Mouse (Mus musculus): Measurements from ENCODE around the gene Wnt9a.
"Not testable (repeated sequence)": the region's sequence is repeated elsewhere in the genome, so short reads cannot be mapped to it uniquely, and the experiment has no call there.

Gene Wnt9a

DNA sequence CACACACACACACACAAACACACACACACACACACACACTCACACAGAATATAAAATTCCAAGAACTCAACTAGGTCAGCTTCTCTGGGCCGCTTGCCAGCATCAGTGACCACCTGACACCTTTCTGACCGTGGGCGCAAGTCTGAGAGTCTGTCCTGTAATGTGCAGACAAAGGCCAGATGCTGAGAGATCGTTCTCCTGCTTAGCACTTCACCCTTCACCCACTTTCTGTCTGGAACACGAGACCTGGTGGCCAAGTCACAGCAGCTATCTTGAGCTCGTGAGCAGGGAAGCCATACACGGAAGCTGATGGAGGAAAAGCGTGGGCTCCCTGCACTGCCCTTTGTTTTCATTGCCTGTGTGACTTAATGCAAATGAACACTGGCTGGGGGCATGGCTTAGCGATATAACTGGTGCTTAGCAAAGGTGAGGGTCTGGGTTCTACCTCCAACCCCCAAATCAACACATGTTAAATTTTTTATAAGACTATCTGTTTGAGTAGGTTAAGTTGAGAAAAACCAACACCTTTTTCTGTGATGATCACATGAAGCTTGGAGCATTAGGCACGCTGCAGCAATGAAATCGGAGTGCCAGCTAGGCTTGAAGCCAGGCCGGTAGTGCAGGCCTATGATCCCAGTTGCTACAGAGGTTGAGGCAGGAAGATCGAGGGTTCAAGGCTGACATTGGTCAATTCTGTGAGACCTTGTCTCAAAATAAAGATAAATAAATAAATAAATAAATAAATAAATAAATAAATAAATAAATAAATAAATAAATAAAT lies 31.4 kb downstream of the Wnt9a start:
- DNase-seq = no peak

GRCm38 (mm10) chr11:59338736-59339120 lies 32.0 kb downstream of the Wnt9a start:
- no peak for DNase-seq

GRCm38 (mm10) chr11:59342956-59343355 lies 36.2 kb downstream of the Wnt9a start:
- DNase-seq = no peak

- no peak for DNase-seq
Observed at GRCm38 (mm10) chr11:59346166-59346910, 39.6 kb downstream of the Wnt9a start.

DNA sequence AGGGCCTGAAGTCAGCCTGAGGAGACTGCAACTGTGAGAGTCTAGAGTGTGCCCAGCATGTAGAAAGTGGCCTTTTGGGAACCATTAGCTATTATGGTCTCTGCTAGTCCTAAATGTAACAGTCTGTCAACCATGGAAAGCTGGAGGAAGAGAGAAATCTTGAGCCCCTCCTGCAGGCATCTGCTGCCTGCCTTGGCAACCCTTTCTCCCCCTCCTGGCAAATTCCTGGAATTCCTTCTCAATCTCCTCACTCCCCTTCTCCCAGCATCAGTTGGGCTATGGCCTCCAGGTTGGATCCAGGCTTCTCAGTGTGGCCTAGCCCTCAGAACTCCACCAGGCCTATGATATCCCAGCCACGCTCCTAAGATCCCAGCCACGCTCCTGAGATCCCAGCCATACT lies 43.6 kb downstream of the Wnt9a start:
- no peak for DNase-seq

- no peak for DNase-seq
Observed at GRCm38 (mm10) chr11:59354793-59355192, 48.1 kb downstream of the Wnt9a start.

DNA sequence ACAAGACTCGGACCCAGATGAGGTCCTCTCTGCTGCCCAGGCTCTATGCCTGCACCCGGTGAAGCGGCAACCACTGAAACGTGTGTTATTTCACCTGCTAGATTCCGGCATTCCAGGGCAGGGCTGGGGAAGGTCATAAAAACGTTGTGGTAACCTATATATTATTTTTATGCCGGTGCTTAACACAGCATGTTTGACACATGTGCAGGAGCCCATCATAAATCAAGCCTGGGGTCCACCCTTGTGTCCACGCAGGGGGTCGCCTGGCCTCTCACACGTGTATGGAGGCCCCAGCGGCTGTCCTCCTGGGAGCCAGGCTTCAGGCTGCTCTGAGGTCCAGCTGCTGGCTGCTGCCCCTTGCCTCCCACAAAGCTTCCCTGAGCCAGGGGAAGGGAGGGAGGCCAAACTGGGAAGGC lies 50.2 kb downstream of the Wnt9a start:
- DNase-seq = no peak

DNA sequence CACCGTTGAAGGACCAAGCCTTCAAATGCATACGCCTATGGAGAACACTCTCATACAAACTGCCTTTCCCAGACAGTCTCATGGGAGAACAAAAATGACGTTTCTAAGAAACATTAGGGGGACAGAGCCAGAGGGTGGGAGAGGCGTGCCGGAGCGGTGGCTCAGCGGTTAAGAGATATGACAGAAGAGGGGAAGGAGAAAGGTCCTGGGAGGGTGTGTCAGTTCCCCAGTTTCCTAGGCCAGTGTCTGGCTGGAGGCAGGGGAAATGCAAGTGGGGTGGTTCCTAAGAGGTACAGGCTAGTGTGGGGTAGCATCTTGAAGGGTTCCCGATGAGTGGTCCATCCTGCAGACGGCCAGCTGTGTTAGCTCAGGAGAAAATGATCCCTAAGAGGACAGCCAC lies 54.6 kb downstream of the Wnt9a start:
- no peak for DNase-seq

GRCm38 (mm10) chr11:59364007-59364406 lies 57.3 kb downstream of the Wnt9a start:
- DNase-seq = no peak

DNA sequence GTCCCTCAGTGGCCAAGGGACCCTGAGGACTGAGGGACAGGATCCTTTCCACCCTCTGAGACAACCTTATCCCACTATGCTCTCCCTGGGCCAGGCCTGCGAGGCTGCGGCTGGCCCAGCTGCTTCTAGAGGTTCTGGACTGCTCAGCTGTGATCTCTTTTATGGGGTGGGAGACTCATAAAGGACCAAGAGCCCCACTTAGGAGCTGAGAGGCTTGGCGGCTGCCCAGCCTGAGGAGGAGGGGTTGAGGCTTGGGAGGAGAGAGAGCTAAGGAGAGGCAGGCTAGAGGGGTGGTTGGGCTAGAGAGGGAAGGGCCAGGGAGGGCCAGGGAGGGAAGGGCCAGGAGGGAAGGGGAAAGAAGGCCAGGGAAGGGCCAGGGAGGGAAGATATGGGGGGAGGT lies 57.7 kb downstream of the Wnt9a start:
- no peak for DNase-seq

DNA sequence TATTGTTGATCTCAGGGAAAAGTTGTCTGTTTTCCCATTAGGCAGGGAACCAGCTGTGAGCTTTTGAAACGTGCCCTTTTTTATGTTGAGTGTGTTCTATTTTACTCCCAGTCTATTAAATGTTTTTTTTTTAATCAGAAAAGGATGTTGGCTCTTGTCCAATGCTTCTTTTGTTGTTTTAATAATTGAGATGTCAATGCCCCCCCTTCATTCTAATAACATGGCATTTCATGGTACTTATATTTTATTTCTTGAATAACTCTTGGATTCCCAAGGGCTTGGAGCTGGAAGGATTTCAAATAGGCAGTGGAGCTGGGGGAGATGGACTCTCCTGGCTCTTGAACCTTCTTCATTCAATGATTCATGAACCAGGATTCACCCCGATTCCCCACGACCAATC lies 59.3 kb downstream of the Wnt9a start:
- DNase-seq = no peak

GRCm38 (mm10) chr11:59366633-59367032 lies 59.9 kb downstream of the Wnt9a start:
- DNase-seq = no peak

GRCm38 (mm10) chr11:59367955-59368354 lies 61.2 kb downstream of the Wnt9a start:
- not testable (repeated sequence) for DNase-seq

GRCm38 (mm10) chr11:59369848-59370247 lies 63.1 kb downstream of the Wnt9a start:
- DNase-seq = no peak

GRCm38 (mm10) chr11:59375475-59375874 lies 68.7 kb downstream of the Wnt9a start, which contains the start of gene Prss38:
Prss38 (minus strand) TSS chr11:59375657.
- no peak for DNase-seq

- DNase-seq = no peak
Observed at GRCm38 (mm10) chr11:59377999-59378398, 71.3 kb downstream of the Wnt9a start.

- DNase-seq = no peak
Observed at GRCm38 (mm10) chr11:59379547-59379946, 72.8 kb downstream of the Wnt9a start.

Measured in cerebellum, adult 9-10 months (tissue).